Mouse (Mus musculus): ENCODE results near the gene Tex13a.

Tex13a gene

GRCm38 (mm10) chrX:138209480-138209879 lies at the start of gene Tex13a:
Gene Tex13a, minus strand, starts transcription at chrX:138209580.
- DNase-seq (ENCODE audit: low spot score): no peak

GRCm38 (mm10) chrX:138234626-138235025 lies 25.2 kb upstream of the Tex13a start:
- DNase-seq (ENCODE audit: low spot score): no peak

- DNase-seq (ENCODE audit: low spot score): no peak
Observed at GRCm38 (mm10) chrX:138170146-138170545, 39.2 kb downstream of the Tex13a start.

All from c-Kit-positive CD71-positive TER-119-positive erythroid progenitor cells, embryonic 14.5 days (primary cell).